Mouse (Mus musculus) small intestine, adult 2 months (tissue): ENCODE results near the gene Rpl35.

Source experiments
- CTCF ChIP-seq: fragments of 200-500 bp; IDR thresholded peaks from 2 replicates; pipeline ENCODE4 v1.5.1; 2012; ENCODE audit warnings: low read depth, mild to moderate bottlenecking, control low read depth, inconsistent platforms, low read length, moderate library complexity, mixed read lengths; ENCODE audit not compliant: insufficient replicate concordance, insufficient read length; ENCODE audit errors: extremely low read depth
- POLR2A ChIP-seq: fragments of 200-500 bp; IDR thresholded peaks from 2 replicates; pipeline ENCODE4 v1.6.1; 2012; ENCODE audit warnings: low read depth, mild to moderate bottlenecking, control low read depth, inconsistent platforms, low read length, moderate library complexity

DNA sequence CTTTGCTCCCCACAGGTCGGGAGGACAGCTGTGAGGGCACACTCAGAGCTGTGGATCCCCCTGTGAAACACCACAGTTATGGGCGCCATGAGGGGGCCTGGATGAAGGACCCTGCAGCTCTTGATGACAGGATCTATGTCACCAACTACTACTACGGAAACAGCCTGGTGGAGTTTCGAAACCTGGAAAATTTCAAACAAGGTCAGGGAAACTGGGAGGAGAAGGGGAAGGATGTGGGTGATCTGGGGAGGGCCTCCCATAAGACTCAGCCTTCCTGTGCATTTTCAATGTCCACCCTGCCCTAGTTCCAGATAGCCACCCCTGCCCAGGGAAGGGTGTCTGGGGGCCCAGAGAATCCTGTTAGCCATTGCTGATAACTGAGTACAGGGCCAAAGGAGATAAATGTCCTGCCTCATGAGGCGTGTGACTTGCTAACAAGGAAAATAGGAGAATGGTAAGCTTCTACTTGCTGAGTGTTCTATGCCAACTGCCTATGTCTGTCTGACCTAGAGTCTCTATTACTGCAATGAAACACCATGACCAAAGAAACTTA lies 47.7 kb downstream of the Rpl35 start:
- TF ChIP-seq POLR2A: no peak
- TF ChIP-seq CTCF: no peak
